Mouse (Mus musculus): ENCODE data around the gene Grk3.

Grk3 gene

GRCm38 (mm10) chr5:113009183-113009820 lies 6.3 kb downstream of the Grk3 start:
- DNase-seq (ENCODE audit: low spot score), result no peak

- DNase-seq (ENCODE audit: low spot score), result no peak
Observed at GRCm38 (mm10) chr5:113008496-113008895, 7.1 kb downstream of the Grk3 start.

- DNase-seq (ENCODE audit: low spot score), result no peak
Observed at GRCm38 (mm10) chr5:113006997-113007396, 8.6 kb downstream of the Grk3 start.

- DNase-seq (ENCODE audit: low spot score), result no peak
Observed at GRCm38 (mm10) chr5:113005941-113006391, 9.6 kb downstream of the Grk3 start.

GRCm38 (mm10) chr5:113002821-113003380 lies 12.7 kb downstream of the Grk3 start:
- DNase-seq (ENCODE audit: low spot score), result no peak

GRCm38 (mm10) chr5:112999227-112999626 lies 16.4 kb downstream of the Grk3 start:
- no peak for DNase-seq (ENCODE audit: low spot score)

GRCm38 (mm10) chr5:112997516-112998186 lies 17.9 kb downstream of the Grk3 start:
- no peak for DNase-seq (ENCODE audit: low spot score)

GRCm38 (mm10) chr5:112991245-112991644 lies 24.3 kb downstream of the Grk3 start:
- DNase-seq (ENCODE audit: low spot score), result no peak

GRCm38 (mm10) chr5:112981931-112982330 lies 33.7 kb downstream of the Grk3 start:
- no peak for DNase-seq (ENCODE audit: low spot score)

GRCm38 (mm10) chr5:112979710-112980109 lies 35.9 kb downstream of the Grk3 start:
- no peak for DNase-seq (ENCODE audit: low spot score)

- DNase-seq (ENCODE audit: low spot score), result no peak
Observed at GRCm38 (mm10) chr5:112979195-112979594, 36.4 kb downstream of the Grk3 start.

GRCm38 (mm10) chr5:112977089-112977488 lies 38.5 kb downstream of the Grk3 start:
- no peak for DNase-seq (ENCODE audit: low spot score)

- no peak for DNase-seq (ENCODE audit: low spot score)
Observed at GRCm38 (mm10) chr5:112973596-112973995, 42.0 kb downstream of the Grk3 start.

GRCm38 (mm10) chr5:112972297-112972696 lies 43.3 kb downstream of the Grk3 start:
- DNase-seq (ENCODE audit: low spot score), result no peak

- DNase-seq (ENCODE audit: low spot score), result no peak
Observed at GRCm38 (mm10) chr5:112963495-112963894, 52.1 kb downstream of the Grk3 start.

- no peak for DNase-seq (ENCODE audit: low spot score)
Observed at GRCm38 (mm10) chr5:112962166-112962565, 53.4 kb downstream of the Grk3 start.

GRCm38 (mm10) chr5:112960911-112961310 lies 54.7 kb downstream of the Grk3 start:
- DNase-seq (ENCODE audit: low spot score), result no peak

- DNase-seq (ENCODE audit: low spot score), result no peak
Observed at GRCm38 (mm10) chr5:112958293-112958692, 57.3 kb downstream of the Grk3 start.

- DNase-seq (ENCODE audit: low spot score), result no peak
Observed at GRCm38 (mm10) chr5:112956841-112957240, 58.8 kb downstream of the Grk3 start.

- DNase-seq (ENCODE audit: low spot score), result no peak
Observed at GRCm38 (mm10) chr5:112956368-112956767, 59.2 kb downstream of the Grk3 start.

- DNase-seq (ENCODE audit: low spot score), result no peak
Observed at GRCm38 (mm10) chr5:112950847-112951246, 64.7 kb downstream of the Grk3 start.

GRCm38 (mm10) chr5:112945925-112946324 lies 69.7 kb downstream of the Grk3 start:
- DNase-seq (ENCODE audit: low spot score), result no peak

- DNase-seq (ENCODE audit: low spot score), result no peak
Observed at GRCm38 (mm10) chr5:112942244-112942643, 73.3 kb downstream of the Grk3 start.

Measured in T-cell, adult 2 months (primary cell).